Comparison of ENCODE assay signal across 8 mouse cellular contexts in genomic region chr12:75817959-75818452, GRCm38 (mm10). TPM values are rescaled to one million over a fixed set of nuclear protein-coding genes. Genes with fewer than 3 reads are reported as not detected.
DNase-seq lines count a peak whose midpoint lies in the region; ATAC-seq and TF ChIP-seq lines count a peak whose summit lies in the region.

Syne2 (plus strand) TSS chr12:75818134.

- ATAC-seq in common myeloid progenitor, adult 5-6 weeks (replicated peaks; ENCODE audit: low read depth, poor library complexity, severe bottlenecking) = peak; percentile 90
- peak; percentile 92 for ATAC-seq in hindbrain, postnatal 0 days
- peak; percentile 81 for ATAC-seq in megakaryocyte progenitor cell, adult 5-6 weeks (replicated peaks; ENCODE audit: poor library complexity)

- H3K4me3 ChIP-seq in hindbrain, postnatal 0 days (ENCODE audit: low read length) = peak within 1 kb of the TSS; percentile 93

- H3K36me3 ChIP-seq in hindbrain, postnatal 0 days (ENCODE audit: insufficient read depth, low read length) = no peaks in the 10 kb centered on the region

- intact Hi-C loops in left cerebral cortex, postnatal 10 days (cut with DNase I) = loop anchor here (5.0 kb wide), 1 partner anchor 74 kb away; no protein-coding TSS in a partner anchor

- peak within 1 kb of the TSS; percentile 68 for H3K9ac ChIP-seq in hindbrain, postnatal 0 days (replicated peaks; ENCODE audit: low read length)

- no peak for TF ChIP-seq CTCF in hindbrain, postnatal 0 days (IDR thresholded peaks at IDR 0.05; ENCODE audit: low read depth)

- DNase-seq in adipocyte (ENCODE audit: low spot score) = peak; percentile 67
- peak; percentile 63 for DNase-seq in gastrocnemius, adult 8-10 months (ENCODE audit: low spot score in 2 of 2)
- DNase-seq in hindbrain, postnatal 0 days (ENCODE audit: low spot score) = peak; percentile 83
- peak; percentile 16 to 87 for DNase-seq in left cerebral cortex, postnatal 10 days (ENCODE audit: extremely low spot score in 1 of 2, low spot score in 2 of 2)
- DNase-seq in right cerebral cortex, postnatal 10 days (ENCODE audit: low spot score in 2 of 2) = peak; percentile 64 to 68
- peak; percentile 85 for DNase-seq in urinary bladder, postnatal 14 days (ENCODE audit: low spot score)

- peak within 1 kb of the TSS; percentile 64 for H3K27ac ChIP-seq in hindbrain, postnatal 0 days

- WGBS in hindbrain, postnatal 0 days = under 1% methylated on average over 48 of the region's 54 CpGs

- H3K9me3 ChIP-seq in hindbrain, postnatal 0 days (ENCODE audit: low read length) = no peaks in the 10 kb centered on the region

- H3K4me1 ChIP-seq in hindbrain, postnatal 0 days (ENCODE audit: insufficient read depth, low read length) = no peaks in the 10 kb centered on the region

- peak within 1 kb of the TSS; percentile 95 for H3K4me2 ChIP-seq in hindbrain, postnatal 0 days (ENCODE audit: low read depth, low read length)

- no peaks in the 10 kb centered on the region for H3K27me3 ChIP-seq in hindbrain, postnatal 0 days (ENCODE audit: insufficient read depth, low read length)

RNA-seq across cellular contexts. Expression of gene Syne2, which starts in this region (rescaled TPM):
- 12.2 and 13.8 TPM in 2 replicates for total RNA-seq in common myeloid progenitor, adult 5-6 weeks (2017)
- 10 to 100 TPM; 12.3 to 15.0 (median 13.9) TPM for total RNA-seq in gastrocnemius, adult 8-10 months (2022)
- 39.3 and 57.2 TPM in 2 replicates for total RNA-seq in hindbrain, postnatal 0 days (2014; rRNA removed)
- polyA plus RNA-seq in hindbrain, postnatal 0 days (2015; fragmentation: Nextera tagmentation; extraction: Ambion mirVana) = 26.1 and 28.8 TPM in 2 replicates
- 10 to 100 TPM; 21.1 to 22.0 TPM for total RNA-seq in left cerebral cortex, postnatal 10 days (2021)
- total RNA-seq in megakaryocyte progenitor cell, adult 5-6 weeks (2015) = 4.3 and 5.1 TPM in 2 replicates
- total RNA-seq in megakaryocyte progenitor cell, adult 5-6 weeks (2017) = 6.8 TPM in 2 replicates

Comparison
In these comparisons a context has a peak if more than half of its experiments do, and no peak if none do; other contexts are left out.
1. Peak in every context shown above with its lines: DNase-seq, ATAC-seq, H3K4me3 ChIP-seq and H3K27ac ChIP-seq.